Comparison of ENCODE assay signal across 17 mouse cellular contexts in genomic region chr10:74098296-74098695, GRCm38 (mm10).
"Had no signal": no experiment of that assay in that cellular context is flagged by ENCODE, and none has a peak within 500 bp of the region (broad histone marks: within the 10 kb centered on the region; RNA-seq: fewer than 3 reads in every experiment).

No protein-coding gene starts in this region.

- DNase-seq: gastrocnemius, adult 2 months; gastrocnemius, postnatal 10 days; gastrocnemius, postnatal 25 days; heart, adult 18-20 months; heart, postnatal 10 days; heart, postnatal 4 days; kidney, adult 18-20 months; kidney, adult 8-10 months; kidney, postnatal 10 days; kidney, postnatal 36 days; layer of hippocampus, adult 9-11 months; liver; liver, embryonic 13.5 days had no signal

- ATAC-seq: hindbrain, embryonic 16.5 days; inflammation-experienced regulatory T-cells, adult 6 months; intestine, embryonic 15.5 days; intestine, postnatal 0 days had no signal
